Mouse (Mus musculus) midbrain, embryonic 16.5 days (tissue): ENCODE data around the gene Hnrnpl. TPM values are rescaled to one million over a fixed set of nuclear protein-coding genes. Genes with fewer than 3 reads are reported as not detected.

Experiments used
- ATAC-seq: fragments of 200-750 bp; cut with Nextera tagmentation; 2 replicates; pipeline ENCODE4 v1.8.0; 2017; ENCODE audit warnings: moderate TSS enrichment
- H3K27ac ChIP-seq: fragments of 300-500 bp; sonication (generic); 2 replicates; pipeline ENCODE4 v1.5.1; 2014; ENCODE audit warnings: mild to moderate bottlenecking, low read length, mixed read lengths
- H3K27me3 ChIP-seq: fragments of 300-500 bp; sonication (generic); 2 replicates; pipeline ENCODE4 v1.6.1; 2014; ENCODE audit warnings: low read depth, low read length, mixed read lengths; ENCODE audit not compliant: control insufficient read depth, insufficient read depth
- H3K36me3 ChIP-seq: fragments of 300-500 bp; sonication (generic); 2 replicates; pipeline ENCODE4 v1.6.1; 2014; ENCODE audit warnings: mild to moderate bottlenecking, low read length, moderate library complexity, mixed read lengths; ENCODE audit not compliant: control insufficient read depth, insufficient read depth
- H3K4me1 ChIP-seq: fragments of 300-500 bp; sonication (generic); 2 replicates; pipeline ENCODE4 v1.6.1; 2014; ENCODE audit warnings: mild to moderate bottlenecking, low read length, mixed read lengths; ENCODE audit not compliant: control insufficient read depth, insufficient read depth
- H3K4me2 ChIP-seq: fragments of 300-500 bp; sonication (generic); 2 replicates; pipeline ENCODE4 v1.6.1; 2014; ENCODE audit warnings: mild to moderate bottlenecking, low read length, mixed read lengths
- H3K4me3 ChIP-seq: fragments of 300-500 bp; sonication (generic); 2 replicates; pipeline ENCODE4 v1.5.1; 2014; ENCODE audit warnings: low read depth, mild to moderate bottlenecking, low read length, moderate library complexity, mixed read lengths
- H3K9ac ChIP-seq: fragments of 300-500 bp; sonication (generic); 2 replicates; pipeline ENCODE4 v1.6.1; 2014; ENCODE audit warnings: low read depth, low read length, mixed read lengths
- H3K9me3 ChIP-seq: fragments of 300-500 bp; sonication (generic); replicated peaks from 2 replicates; pipeline ENCODE4 v1.6.1; 2014; ENCODE audit warnings: mild to moderate bottlenecking, low read length, mixed read lengths; ENCODE audit not compliant: control insufficient read depth, poor library complexity, severe bottlenecking
- WGBS: fragments of 180-500 bp; shearing (Covaris S2); extraction: QIAGEN DNeasy Blood & Tissue Kit; methylation state at CpG from one replicate; pipeline ENCODE4 v1.1.7; 2014; 5-methylcytosine and 5-hydroxymethylcytosine counted together
- polyA plus RNA-seq: library from polyadenylated mRNA; unstranded; fragments of >200 nt; fragmentation: Nextera tagmentation; extraction: Ambion mirVana; gene quantifications from 2 replicates; pipeline ENCODE4 v1.2.1, GENCODE M21; 2015

The Hnrnpl gene
- polyA plus RNA-seq, 1 experiment from 2014 or later = 134 TPM

- no peak overlapping the region for H3K4me3 ChIP-seq
- no peaks in the 10 kb centered on the region for H3K27me3 ChIP-seq
- H3K9ac ChIP-seq = no peak overlapping the region
- peaks cover 20% of the 10 kb centered on the region for H3K4me1 ChIP-seq
- WGBS = 89% methylated on average over 5 of the region's 5 CpGs
- H3K4me2 ChIP-seq = no peak overlapping the region
- H3K27ac ChIP-seq = no peak overlapping the region
- H3K36me3 ChIP-seq = peaks cover 55% of the 10 kb centered on the region
- ATAC-seq = no peak
- H3K9me3 ChIP-seq = no peaks in the 10 kb centered on the region
These were observed 6.1 kb downstream of the Hnrnpl start for GRCm38 (mm10) chr7:28814306-28815034.

- ATAC-seq = no peak
- no peak overlapping the region for H3K4me2 ChIP-seq
- no peak overlapping the region for H3K27ac ChIP-seq
- no peak overlapping the region for H3K4me3 ChIP-seq
- WGBS = 88% methylated on average over 9 of the region's 9 CpGs
- peaks cover 19% of the 10 kb centered on the region for H3K4me1 ChIP-seq
- no peaks in the 10 kb centered on the region for H3K9me3 ChIP-seq
- H3K9ac ChIP-seq = no peak overlapping the region
- H3K27me3 ChIP-seq = no peaks in the 10 kb centered on the region
- peaks cover 60% of the 10 kb centered on the region for H3K36me3 ChIP-seq
These were observed 6.9 kb downstream of the Hnrnpl start for GRCm38 (mm10) chr7:28815230-28815629.

GRCm38 (mm10) chr7:28816201-28816600 is 7.9 kb downstream of the Hnrnpl start:
- no peaks in the 10 kb centered on the region for H3K9me3 ChIP-seq
- no peak overlapping the region for H3K9ac ChIP-seq
- peaks cover 19% of the 10 kb centered on the region for H3K4me1 ChIP-seq
- H3K4me3 ChIP-seq = no peak overlapping the region
- H3K27me3 ChIP-seq = no peaks in the 10 kb centered on the region
- H3K27ac ChIP-seq = no peak overlapping the region
- no peak overlapping the region for H3K4me2 ChIP-seq
- ATAC-seq = no peak
- peaks cover 68% of the 10 kb centered on the region for H3K36me3 ChIP-seq
- 88% methylated on average over 9 of the region's 9 CpGs for WGBS

- H3K9ac ChIP-seq = no peak overlapping the region
- no peak for ATAC-seq
- H3K27ac ChIP-seq = no peak overlapping the region
- peaks cover 73% of the 10 kb centered on the region for H3K36me3 ChIP-seq
- no peaks in the 10 kb centered on the region for H3K27me3 ChIP-seq
- 92% methylated on average over 10 of the region's 10 CpGs for WGBS
- H3K4me1 ChIP-seq = peaks cover 17% of the 10 kb centered on the region
- H3K4me2 ChIP-seq = no peak overlapping the region
- no peak overlapping the region for H3K4me3 ChIP-seq
- no peaks in the 10 kb centered on the region for H3K9me3 ChIP-seq
These were observed 8.6 kb downstream of the Hnrnpl start for GRCm38 (mm10) chr7:28816920-28817319.

GRCm38 (mm10) chr7:28817524-28817923 is 9.2 kb downstream of the Hnrnpl start:
- Histone ChIP-seq H3K36me3 (peaks cover 78% of the 10 kb centered on the region), H3K27ac (no peak overlapping the region), H3K4me3 (no peak overlapping the region), H3K9ac (no peak overlapping the region), H3K4me1 (peaks cover 11% of the 10 kb centered on the region), H3K27me3 (no peaks in the 10 kb centered on the region), H3K9me3 (no peaks in the 10 kb centered on the region), H3K4me2 (no peak overlapping the region)
- WGBS = 74% methylated on average over 6 of the region's 6 CpGs
- ATAC-seq = no peak

GRCm38 (mm10) chr7:28817957-28818356 is 9.6 kb downstream of the Hnrnpl start:
- peaks cover 7% of the 10 kb centered on the region for H3K4me1 ChIP-seq
- 73% methylated on average over 4 of the region's 4 CpGs for WGBS
- ATAC-seq = no peak
- no peak overlapping the region for H3K4me2 ChIP-seq
- no peaks in the 10 kb centered on the region for H3K9me3 ChIP-seq
- no peaks in the 10 kb centered on the region for H3K27me3 ChIP-seq
- H3K9ac ChIP-seq = no peak overlapping the region
- peaks cover 80% of the 10 kb centered on the region for H3K36me3 ChIP-seq
- no peak overlapping the region for H3K4me3 ChIP-seq
- no peak overlapping the region for H3K27ac ChIP-seq

GRCm38 (mm10) chr7:28818436-28818835 is 10.1 kb downstream of the Hnrnpl start:
- Histone ChIP-seq H3K4me2 (no peak overlapping the region), H3K9me3 (no peaks in the 10 kb centered on the region), H3K4me1 (peaks cover 2% of the 10 kb centered on the region; the same call in 1 of the 2 replicates), H3K4me3 (no peak overlapping the region), H3K36me3 (peaks cover 77% of the 10 kb centered on the region), H3K27me3 (no peaks in the 10 kb centered on the region), H3K9ac (no peak overlapping the region), H3K27ac (no peak overlapping the region)
- 81% methylated on average over 18 of the region's 18 CpGs for WGBS
- ATAC-seq = no peak

GRCm38 (mm10) chr7:28818861-28819452 is 10.6 kb downstream of the Hnrnpl start:
- no peak overlapping the region for H3K9ac ChIP-seq
- no peak for ATAC-seq
- no peak overlapping the region for H3K27ac ChIP-seq
- H3K27me3 ChIP-seq = no peaks in the 10 kb centered on the region
- H3K36me3 ChIP-seq = peaks cover 72% of the 10 kb centered on the region
- H3K9me3 ChIP-seq = no peaks in the 10 kb centered on the region
- H3K4me3 ChIP-seq = no peak overlapping the region
- H3K4me1 ChIP-seq = no peaks in the 10 kb centered on the region; the same call in 1 of the 2 replicates
- H3K4me2 ChIP-seq = no peak overlapping the region
- WGBS = 88% methylated on average over 4 of the region's 4 CpGs

GRCm38 (mm10) chr7:28819571-28819970 is 11.2 kb downstream of the Hnrnpl start:
- Histone ChIP-seq H3K9ac (no peak overlapping the region), H3K9me3 (no peaks in the 10 kb centered on the region), H3K4me3 (no peak overlapping the region), H3K36me3 (peaks cover 67% of the 10 kb centered on the region), H3K4me1 (peaks cover 4% of the 10 kb centered on the region), H3K27ac (no peak overlapping the region), H3K27me3 (no peaks in the 10 kb centered on the region), H3K4me2 (no peak overlapping the region)
- no peak for ATAC-seq
- 80% methylated on average over 4 of the region's 4 CpGs for WGBS
